ENCODE assay signal across 11 mouse cellular contexts in the genomic region with DNA sequence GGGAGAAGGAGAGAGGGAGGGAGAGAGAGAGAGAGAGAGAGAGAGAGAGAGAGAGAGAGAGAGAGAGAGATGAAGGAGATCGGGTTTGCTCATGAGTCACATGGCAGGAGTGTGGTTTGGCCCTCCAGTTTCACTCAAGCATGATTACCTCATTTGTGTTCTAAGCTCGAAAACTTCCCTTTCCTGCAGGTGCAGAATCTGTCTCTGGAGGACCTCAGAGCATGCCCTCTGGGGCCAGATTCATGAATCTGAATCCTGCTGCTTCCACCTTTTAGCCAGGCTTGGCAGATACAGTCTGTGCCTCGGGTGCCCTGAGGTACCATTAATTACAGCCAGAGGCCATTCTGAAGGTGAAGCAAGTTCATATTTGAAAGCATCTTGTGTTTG. TPM values are rescaled to one million over a fixed set of nuclear protein-coding genes. Genes with fewer than 3 reads are reported as not detected.
DNase-seq lines count a peak whose midpoint lies in the region; ATAC-seq and TF ChIP-seq lines count a peak whose summit lies in the region.
"Had no signal": no experiment of that assay in that cellular context is flagged by ENCODE, and none has a peak within 500 bp of the region (broad histone marks: within the 10 kb centered on the region; RNA-seq: fewer than 3 reads in every experiment).

No protein-coding gene starts in this region.

- H3K27me3 ChIP-seq in splenic B cell, adult 2 months (ENCODE audit: control insufficient read depth, insufficient read depth, low read length, poor library complexity, severe bottlenecking): no peaks in the 10 kb centered on the region
- H3K27me3 ChIP-seq in hindbrain, postnatal 0 days (ENCODE audit: insufficient read depth, low read length): no peaks in the 10 kb centered on the region
- H3K27me3 ChIP-seq: neural tube, embryonic 12.5 days had no signal

- no peaks in the 10 kb centered on the region for H3K4me1 ChIP-seq in hindbrain, postnatal 0 days (ENCODE audit: insufficient read depth, low read length)
- H3K4me1 ChIP-seq: neural tube, embryonic 12.5 days had no signal

- H3K27ac ChIP-seq in hindbrain, postnatal 0 days: no peak overlapping the region
- H3K27ac ChIP-seq: neural tube, embryonic 12.5 days had no signal

- intact Hi-C loops in heart, postnatal 14 days (cut with DNase I): no loop called here

- H3K9me3 ChIP-seq in hindbrain, postnatal 0 days (ENCODE audit: low read length): no peaks in the 10 kb centered on the region
- H3K9me3 ChIP-seq: heart, embryonic 12.5 days; neural tube, embryonic 12.5 days had no signal

- no peak overlapping the region for H3K4me2 ChIP-seq in hindbrain, postnatal 0 days (ENCODE audit: low read depth, low read length)
- H3K4me2 ChIP-seq: heart, embryonic 12.5 days; neural tube, embryonic 12.5 days had no signal

- WGBS in hindbrain, postnatal 0 days: 61% methylated on average over 3 of the region's 3 CpGs

- H3K9ac ChIP-seq in hindbrain, postnatal 0 days (replicated peaks; ENCODE audit: low read length): no peak overlapping the region
- H3K9ac ChIP-seq: heart, embryonic 12.5 days; neural tube, embryonic 12.5 days had no signal

- H3K36me3 ChIP-seq in splenic B cell, adult 2 months (ENCODE audit: control insufficient read depth, insufficient read depth, low read length, poor library complexity, severe bottlenecking): 0 out of 2 replicates have a peak, but pooled peaks cover 1% of the 10 kb centered on the region
- H3K36me3 ChIP-seq in hindbrain, postnatal 0 days (ENCODE audit: insufficient read depth, low read length): no peaks in the 10 kb centered on the region
- H3K36me3 ChIP-seq: heart, embryonic 12.5 days; neural tube, embryonic 12.5 days had no signal

- no peak for TF ChIP-seq CTCF in hindbrain, postnatal 0 days (IDR thresholded peaks at IDR 0.05; ENCODE audit: low read depth)

- no peak overlapping the region for H3K4me3 ChIP-seq in hindbrain, postnatal 0 days (ENCODE audit: low read length)
- H3K4me3 ChIP-seq: heart, embryonic 12.5 days; neural tube, embryonic 12.5 days had no signal

- ATAC-seq in hematopoietic stem cell, adult 5-6 weeks (replicated peaks in 1 of 2; ENCODE audit: insufficient read depth in 1 of 2, low FRiP score in 2 of 2, low TSS enrichment in 1 of 2, low read depth in 1 of 2, poor library complexity in 2 of 2, severe bottlenecking in 2 of 2): peak; percentile 89 to 95
- ATAC-seq in hindbrain, postnatal 0 days: no peak
- ATAC-seq: intestine, postnatal 0 days had no signal

- DNase-seq in heart, adult 11 months: peak; percentile 94
- no peak for DNase-seq in heart, postnatal 14 days
- peak; percentile 76 for DNase-seq in CD4-positive, CD25-positive, alpha-beta regulatory T cell, adult 2 months (ENCODE audit: low read depth, low spot score)
- DNase-seq in splenic B cell, adult 2 months (ENCODE audit: low read depth, low spot score): peak; percentile 89
- DNase-seq in layer of hippocampus, postnatal 36 days: no peak
- no peak for DNase-seq in left cerebral cortex, adult 8-10 months (ENCODE audit: low spot score in 2 of 2)
- DNase-seq in hindbrain, postnatal 0 days (ENCODE audit: low spot score): no peak

RNA-seq across cellular contexts. Expression of gene Map3k5, which starts 57.6 kb away (rescaled TPM):
- 10 to 100 TPM; 30.0 to 38.9 TPM for total RNA-seq in heart, postnatal 14 days (2021)
- total RNA-seq in hematopoietic stem cell, adult 5-6 weeks (2017): 22.7 and 29.0 TPM in 2 replicates
- total RNA-seq in layer of hippocampus, postnatal 36 days (2021): 10 to 100 TPM; 29.2 to 31.0 TPM
- total RNA-seq in left cerebral cortex, adult 8-10 months (2022): 10 to 100 TPM; 44.2 to 58.0 (median 49.3) TPM
- 4.6 and 5.5 TPM in 2 replicates for total RNA-seq in hindbrain, postnatal 0 days (2014; rRNA removed)
- polyA plus RNA-seq in hindbrain, postnatal 0 days (2015; fragmentation: Nextera tagmentation; extraction: Ambion mirVana): 0.91 and 1.4 TPM in 2 replicates

Comparison
In these comparisons a context has a peak if more than half of its experiments do, and no peak if none do; other contexts are left out.
1. DNase-seq: peak in heart, adult 11 months (single experiment), CD4-positive, CD25-positive, alpha-beta regulatory T cell, adult 2 months (single experiment) and splenic B cell, adult 2 months (single experiment); none in heart, postnatal 14 days (0 of 2), layer of hippocampus, postnatal 36 days (0 of 2), left cerebral cortex, adult 8-10 months (0 of 2) and hindbrain, postnatal 0 days (single experiment).